Mouse (Mus musculus): ENCODE results near the gene Agap1.
"Not testable (repeated sequence)": the region's sequence is repeated elsewhere in the genome, so short reads cannot be mapped to it uniquely, and the experiment has no call there.

Gene Agap1

DNA sequence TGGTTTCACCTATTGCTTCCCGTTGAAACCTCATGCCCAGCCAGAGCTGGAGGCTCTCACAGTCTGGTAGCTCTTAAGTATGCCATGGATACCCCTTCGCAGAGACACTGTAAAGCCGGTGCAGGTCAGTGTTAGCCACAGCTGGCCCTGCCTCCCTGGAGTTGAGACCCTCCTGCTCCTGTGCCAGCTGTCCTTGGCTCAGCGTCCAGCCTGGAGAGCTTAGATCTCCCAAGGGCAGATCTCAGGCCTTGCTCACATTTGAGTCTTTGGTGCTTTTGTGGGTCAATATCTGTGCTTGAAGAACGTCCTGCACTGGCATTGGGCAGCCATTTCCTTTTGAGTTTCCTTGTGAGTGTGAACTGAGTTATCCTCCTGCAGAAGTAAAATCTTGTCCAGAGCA, 7.3 kb downstream of the Agap1 start:
- DNase-seq: no peak

- DNase-seq: peak; percentile 45 to 60
Observed at GRCm38 (mm10) chr1:89463138-89463537, 8.5 kb downstream of the Agap1 start.

DNA sequence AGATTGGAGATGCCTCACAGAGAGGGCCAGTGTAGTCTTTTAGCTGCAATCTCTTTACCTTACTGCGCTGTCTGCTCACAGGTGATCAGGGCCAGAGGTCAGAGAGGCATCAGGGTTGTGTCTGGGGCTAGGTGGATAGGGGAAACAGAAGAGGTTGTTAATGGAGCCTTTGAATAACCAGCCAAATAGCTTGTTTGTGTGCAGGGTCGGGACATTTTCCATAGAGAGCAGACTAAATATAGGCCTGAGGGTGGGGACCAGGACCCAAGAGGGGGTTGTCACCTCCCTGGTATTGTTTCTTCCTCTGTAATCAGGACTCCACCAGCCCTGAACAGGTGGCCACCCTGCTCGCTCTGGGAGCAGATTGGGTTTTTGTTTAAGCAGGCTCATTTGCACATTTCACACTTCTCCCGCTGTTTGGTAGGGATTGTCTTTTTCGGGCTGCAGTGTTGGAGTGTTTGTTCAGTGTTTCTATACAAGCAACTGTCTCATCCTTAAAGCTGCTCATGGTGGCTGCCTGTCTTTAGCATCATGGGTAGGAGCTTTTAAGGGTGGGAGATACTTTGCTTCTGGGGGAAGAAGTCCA, 10.9 kb downstream of the Agap1 start:
- DNase-seq: no peak

DNA sequence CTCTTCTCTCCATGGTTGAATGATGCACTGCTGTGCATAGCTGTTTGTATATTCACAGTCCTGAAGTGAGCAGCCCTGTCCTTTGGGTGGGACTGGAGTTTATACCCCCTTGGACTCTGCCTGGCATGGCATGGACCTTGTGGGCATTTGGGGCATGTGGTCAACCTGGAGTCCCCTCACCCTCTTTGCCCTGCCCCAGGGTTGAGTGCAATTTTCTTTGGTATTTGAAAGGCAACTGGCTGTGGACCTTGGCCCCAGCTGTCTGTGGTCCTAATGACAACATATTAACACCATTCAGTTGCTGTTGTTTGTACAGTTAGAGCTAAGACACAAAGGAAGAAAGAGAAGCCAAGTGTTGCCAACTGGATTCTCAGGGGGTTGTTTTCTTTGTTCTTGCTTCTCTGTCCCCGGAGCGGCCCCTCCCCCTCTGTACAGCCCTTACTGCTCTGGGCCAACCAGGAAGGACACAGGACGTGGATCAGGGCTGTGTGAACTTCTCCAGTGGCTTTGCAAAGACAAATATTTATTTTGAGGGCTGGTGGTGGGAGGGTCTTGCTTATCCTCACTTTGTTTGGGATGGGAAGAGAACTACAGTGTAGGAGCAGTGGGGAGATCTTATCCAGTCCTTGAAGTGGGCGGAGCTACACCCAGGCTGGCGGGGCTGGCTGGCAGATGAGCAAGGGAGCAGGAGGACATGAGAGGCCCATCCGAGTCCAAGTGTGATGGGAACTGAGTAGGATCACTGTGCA, 12.9 kb downstream of the Agap1 start:
- DNase-seq: peak; percentile 78 to 88

DNA sequence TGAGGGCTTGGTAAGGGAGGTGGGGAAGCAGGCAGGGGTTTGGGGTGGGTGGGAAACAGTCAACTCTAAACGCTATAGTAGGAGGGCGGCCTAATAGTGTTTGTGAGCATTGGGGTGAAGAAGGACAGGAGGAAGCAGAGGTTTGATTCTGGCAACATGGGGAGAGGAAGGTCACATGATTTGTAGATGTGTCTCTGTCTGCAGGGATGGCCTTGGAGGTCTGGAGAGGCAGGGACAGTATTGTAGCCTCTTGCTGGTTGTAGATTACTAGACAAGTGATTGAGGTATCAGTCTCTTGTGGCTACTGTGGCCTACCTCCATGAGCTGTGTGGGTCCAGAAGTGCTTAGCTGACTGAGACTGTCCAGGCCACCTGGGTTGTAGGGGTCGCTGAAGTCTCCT, 13.5 kb downstream of the Agap1 start:
- DNase-seq: no peak

- no peak for DNase-seq
Observed at GRCm38 (mm10) chr1:89471430-89471829, 16.8 kb downstream of the Agap1 start.

GRCm38 (mm10) chr1:89471891-89472290, 17.3 kb downstream of the Agap1 start:
- no peak for DNase-seq

- DNase-seq: no peak
Observed at GRCm38 (mm10) chr1:89473946-89474345, 19.3 kb downstream of the Agap1 start.

DNA sequence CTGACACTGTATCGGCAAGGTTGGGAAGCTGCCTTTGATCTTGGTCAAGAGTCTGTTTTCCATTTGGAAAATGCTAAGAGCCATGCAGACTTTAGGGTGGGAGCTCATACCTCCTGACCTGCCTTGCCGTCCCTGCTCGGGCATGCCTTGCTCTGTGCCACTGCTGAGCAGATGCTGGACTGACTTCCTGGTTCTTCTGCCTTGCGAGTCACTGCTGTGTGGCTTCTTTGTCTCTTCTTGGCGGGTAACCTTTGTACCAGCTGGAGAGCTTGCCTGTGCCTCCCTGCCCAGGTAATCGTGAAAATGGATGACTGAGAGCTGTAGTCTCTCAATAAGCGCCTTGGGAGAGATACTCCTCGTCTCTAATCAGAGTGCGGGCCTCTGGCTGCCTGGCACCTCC, 20.2 kb downstream of the Agap1 start:
- no peak for DNase-seq

DNA sequence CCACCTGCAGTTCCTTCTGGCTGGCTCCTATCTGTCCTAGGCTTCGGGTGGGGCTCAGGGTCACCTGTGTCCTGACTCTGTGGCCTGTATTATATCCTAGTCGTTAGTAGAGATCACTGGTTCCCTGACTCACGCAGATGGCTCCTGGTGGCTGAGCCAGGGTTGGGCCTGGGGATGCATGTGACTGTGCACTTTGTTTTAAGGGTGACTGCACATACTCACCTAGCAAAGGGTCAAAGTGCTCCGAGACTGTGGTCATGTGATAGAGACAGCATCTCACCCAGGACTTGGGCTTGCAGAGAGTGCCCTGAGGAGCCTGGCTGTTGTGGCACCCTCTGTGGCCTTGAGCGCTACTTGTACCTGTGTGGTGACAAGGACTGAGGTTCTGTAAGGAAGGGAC, 22.4 kb downstream of the Agap1 start:
- no peak for DNase-seq

DNA sequence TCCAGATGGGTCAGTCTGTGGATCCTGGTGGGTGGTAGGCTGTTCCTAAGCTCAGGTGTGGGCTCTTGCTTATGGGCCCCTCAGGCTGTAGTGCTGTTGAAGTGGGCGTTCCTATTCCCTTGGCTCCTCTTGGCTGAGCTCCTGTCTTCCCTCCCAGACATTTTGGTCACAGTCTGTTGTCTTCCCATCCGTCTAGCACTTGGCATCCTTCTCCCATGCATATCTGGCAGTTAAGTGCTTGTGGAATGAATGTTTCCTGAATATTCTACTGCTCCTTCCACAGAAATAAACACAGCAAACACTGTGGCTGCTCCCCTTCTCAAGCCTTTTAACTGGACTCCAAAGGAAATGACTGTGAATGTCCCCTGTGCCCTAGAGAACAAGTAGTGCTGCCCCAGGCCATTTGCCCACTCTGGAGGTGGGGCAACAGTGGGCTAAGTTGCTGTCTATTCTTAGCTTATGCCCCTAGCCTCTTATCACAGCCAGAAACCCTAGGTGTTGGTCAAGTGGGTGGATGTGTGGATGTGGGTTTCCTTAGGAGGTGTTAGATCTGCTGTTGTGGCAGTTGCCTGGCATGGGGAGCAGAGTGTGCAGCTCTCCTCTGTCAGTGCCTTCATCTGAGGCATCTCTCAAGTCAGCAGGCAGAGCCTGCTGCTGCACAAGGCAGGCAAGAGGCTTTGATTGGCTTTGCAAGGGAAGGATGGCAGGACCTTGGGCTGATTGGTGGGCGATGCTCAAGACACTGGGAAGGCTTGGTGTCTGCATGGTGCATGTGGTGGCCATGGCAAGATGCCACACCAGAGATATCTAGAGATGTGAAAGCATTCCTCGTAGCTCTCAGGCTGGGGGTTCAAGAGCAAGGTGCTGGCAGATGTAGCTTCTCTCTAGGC, 24.2 kb downstream of the Agap1 start:
- DNase-seq: no peak

DNA sequence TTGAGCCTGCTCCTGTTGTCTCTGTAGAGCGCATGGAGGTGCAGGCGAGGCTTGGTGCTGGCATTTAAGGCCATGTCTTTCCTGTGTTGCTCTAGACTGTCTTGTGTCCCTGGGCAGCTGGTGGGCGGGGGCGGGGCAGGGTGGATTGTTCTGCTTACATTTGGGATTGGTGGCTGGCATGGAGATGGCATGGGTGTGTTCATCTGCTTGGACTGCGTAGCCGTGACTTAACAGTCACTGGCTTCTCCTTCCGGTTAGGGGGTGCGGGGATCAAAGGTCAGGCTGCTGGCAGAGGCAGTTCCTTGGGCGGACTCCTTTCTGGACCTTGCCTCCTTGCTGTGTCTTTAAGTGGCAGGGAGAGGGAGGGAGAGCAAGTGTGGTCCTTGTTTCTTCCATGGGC, 26.5 kb downstream of the Agap1 start:
- peak; percentile 79 to 88 for DNase-seq

DNA sequence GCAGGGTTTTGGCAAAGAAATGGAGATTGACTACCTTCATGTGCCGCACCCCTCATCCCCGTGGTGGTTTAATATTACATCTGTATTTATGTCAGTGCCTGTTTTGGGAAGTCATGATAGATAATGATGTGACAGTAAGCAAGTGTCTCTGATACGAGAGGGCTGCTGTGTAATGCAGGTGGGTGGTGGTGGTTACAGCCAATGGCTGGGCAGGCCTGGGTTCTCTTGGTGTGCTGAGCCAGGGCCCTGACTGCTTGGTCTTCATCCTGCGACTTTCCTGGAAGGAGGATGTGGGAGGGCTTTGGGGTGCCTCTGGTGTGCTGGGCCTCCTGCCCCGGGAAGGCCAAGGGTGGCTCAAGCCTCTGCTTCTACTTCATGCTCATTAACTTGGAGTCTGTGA, 28.2 kb downstream of the Agap1 start:
- DNase-seq: no peak

- DNase-seq: no peak
Observed at GRCm38 (mm10) chr1:89486891-89487290, 32.3 kb downstream of the Agap1 start.

- DNase-seq: no peak
Observed at GRCm38 (mm10) chr1:89489111-89489971, 34.7 kb downstream of the Agap1 start.

DNA sequence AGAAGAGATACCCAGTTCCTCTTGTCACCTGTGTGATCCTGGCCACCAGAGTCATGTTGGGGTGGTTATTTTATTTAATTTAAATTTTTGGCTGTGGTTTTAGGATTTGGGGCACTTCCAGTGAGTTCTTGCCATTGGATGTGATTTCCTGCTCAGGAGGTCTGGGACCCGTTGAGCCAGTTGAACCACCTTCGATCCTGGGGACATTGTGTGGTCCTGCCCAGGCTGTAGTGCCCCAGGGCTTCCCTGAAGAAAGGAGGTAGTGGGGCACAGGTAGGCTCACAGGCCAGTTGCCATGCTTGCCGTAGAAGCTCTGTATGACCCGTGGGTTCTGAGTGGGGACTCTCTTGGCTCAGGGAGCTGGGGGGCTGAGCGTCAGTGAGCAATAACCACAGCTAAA, 38.6 kb downstream of the Agap1 start:
- peak; percentile 35 to 59 for DNase-seq

DNA sequence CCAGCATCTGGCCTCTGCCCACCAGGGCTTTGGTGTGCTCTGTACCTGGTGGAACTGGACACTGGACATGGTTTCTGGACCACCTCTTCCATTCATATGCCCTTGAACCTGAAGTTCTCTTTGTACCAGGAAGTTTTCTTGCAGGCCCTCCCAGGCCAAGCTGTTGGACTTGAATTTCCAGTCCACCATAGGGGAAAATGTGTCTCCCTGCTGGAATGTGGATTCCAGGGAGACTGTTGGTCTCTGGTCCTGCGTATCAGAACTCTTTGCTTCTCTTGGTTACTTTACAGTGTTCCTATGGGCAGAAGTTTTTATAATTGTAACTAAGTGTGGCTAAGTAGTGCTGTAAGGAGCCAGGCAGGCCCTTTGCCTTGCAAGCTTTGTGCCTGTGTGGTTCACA, 40.2 kb downstream of the Agap1 start:
- peak; percentile 22 to 59 for DNase-seq

GRCm38 (mm10) chr1:89496204-89496603, 41.6 kb downstream of the Agap1 start:
- peak in 1 of 2 experiments; percentile 46 for DNase-seq

DNA sequence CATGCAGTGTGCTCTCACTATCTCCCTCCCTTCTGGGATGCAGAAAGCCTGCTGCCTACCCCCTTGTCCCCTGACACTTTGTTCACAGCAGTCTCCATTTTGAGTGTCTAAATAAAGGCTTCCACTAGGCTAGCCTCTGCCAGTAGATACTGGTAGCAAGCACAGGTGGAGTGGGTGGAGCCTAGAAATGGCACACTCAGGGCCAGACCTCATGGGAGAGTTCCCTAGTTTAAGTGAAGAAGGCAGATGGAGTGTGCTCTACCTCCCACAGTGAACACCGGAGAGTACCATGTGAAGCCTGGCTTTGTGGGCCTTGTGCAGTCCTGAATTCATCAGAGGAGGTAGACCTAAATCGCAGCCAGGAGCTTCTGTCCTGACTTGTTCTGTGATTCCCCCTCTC, 46.3 kb downstream of the Agap1 start:
- DNase-seq: no peak

DNA sequence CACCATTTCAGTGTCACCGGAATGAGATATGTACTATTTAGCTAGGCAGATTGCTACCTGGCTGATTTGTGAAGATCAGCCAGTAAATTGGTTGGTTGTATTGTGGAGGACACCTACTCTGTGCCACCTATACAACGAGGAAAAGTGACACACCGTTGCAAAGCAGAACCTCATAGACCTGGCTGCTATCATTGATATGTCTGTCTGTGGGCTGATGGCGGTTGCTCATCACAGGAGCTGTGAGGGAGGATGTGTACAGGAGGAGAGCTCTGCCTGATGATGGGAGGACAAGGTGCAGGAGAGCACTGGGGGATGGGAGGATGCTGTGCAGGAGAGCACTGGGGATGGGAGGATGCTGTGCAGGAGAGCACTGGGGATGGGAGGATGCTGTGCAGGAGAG, 46.7 kb downstream of the Agap1 start:
- DNase-seq: no peak

DNA sequence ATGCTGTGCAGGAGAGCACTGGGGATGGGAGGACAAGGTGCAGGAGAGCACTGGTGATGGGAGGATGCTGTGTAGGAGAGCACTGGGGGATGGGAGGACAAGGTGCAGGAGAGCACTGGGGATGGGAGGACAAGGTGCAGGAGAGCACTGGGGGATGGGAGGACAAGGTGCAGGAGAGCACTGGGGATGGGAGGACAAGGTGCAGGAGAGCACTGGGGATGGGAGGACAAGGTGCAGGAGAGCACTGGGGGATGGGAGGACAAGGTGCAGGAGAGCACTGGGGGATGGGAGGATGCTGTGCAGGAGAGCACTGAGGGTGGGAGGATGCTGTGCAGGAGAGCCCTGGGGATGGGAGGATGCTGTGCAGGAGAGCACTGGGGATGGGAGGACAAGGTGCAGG, 47.3 kb downstream of the Agap1 start:
- DNase-seq: not testable (repeated sequence)

DNA sequence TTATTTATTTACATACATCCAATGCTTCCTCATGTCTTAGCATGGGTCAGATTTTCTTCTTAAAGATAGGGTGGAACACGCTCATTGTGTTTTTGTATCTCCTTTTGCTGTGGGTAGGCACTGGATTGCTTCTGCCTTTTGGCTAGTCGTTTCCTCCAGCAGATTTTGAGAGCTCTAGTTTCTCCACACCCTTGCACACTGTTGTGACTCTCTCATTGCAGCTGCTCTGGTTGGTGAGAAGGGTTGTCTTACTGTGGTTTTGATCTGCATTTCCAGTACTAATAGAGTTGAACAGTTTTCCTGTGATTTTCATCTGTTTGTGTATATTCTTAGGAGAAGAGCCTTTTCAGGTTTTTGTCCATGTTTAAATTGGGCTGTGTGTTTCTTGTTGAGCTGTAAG, 54.6 kb downstream of the Agap1 start:
- no peak for DNase-seq

All from lung, adult 18-20 months (tissue).